Mouse (Mus musculus) thymus, postnatal 36 days (tissue): Measurements from ENCODE around the gene Tcaf3.
A peak's percentile ranks its signal among the peaks of the same experiment; 100 is the strongest.

Experiments used
- DNase-seq, 2 experiments: peaks; one replicate each; pipeline ENCODE4 v3.0.0; 2022; ENCODE audit warnings: mixed read lengths in 2 of 2

Tcaf3 gene

GRCm38 (mm10) chr6:42597592-42597991 lies at the start of gene Tcaf3:
Gene Tcaf3, minus strand, starts transcription at chr6:42597692.
- DNase-seq: no peak

GRCm38 (mm10) chr6:42644912-42645549 lies 47.5 kb upstream of the Tcaf3 start, which contains the start of gene Tcaf2:
Gene Tcaf2, minus strand, starts transcription at chr6:42645254.
- peak; percentile 15 to 39 for DNase-seq

GRCm38 (mm10) chr6:42634393-42634792 lies 36.9 kb upstream of the Tcaf3 start:
- no peak for DNase-seq

- no peak for DNase-seq
These were observed 33.9 kb upstream of the Tcaf3 start for GRCm38 (mm10) chr6:42631395-42631794.

GRCm38 (mm10) chr6:42616904-42617303 lies 19.4 kb upstream of the Tcaf3 start:
- no peak for DNase-seq

GRCm38 (mm10) chr6:42612218-42612617 lies 14.7 kb upstream of the Tcaf3 start:
- no peak for DNase-seq

GRCm38 (mm10) chr6:42610954-42611522 lies 13.5 kb upstream of the Tcaf3 start:
- DNase-seq: no peak

- DNase-seq: no peak
These were observed 4.2 kb downstream of the Tcaf3 start for GRCm38 (mm10) chr6:42593138-42593882.

GRCm38 (mm10) chr6:42586569-42586968 lies 10.9 kb downstream of the Tcaf3 start:
- DNase-seq: no peak

GRCm38 (mm10) chr6:42583488-42583872 lies 14.0 kb downstream of the Tcaf3 start:
- DNase-seq: peak; percentile 49 to 52

GRCm38 (mm10) chr6:42582741-42583487 lies 14.6 kb downstream of the Tcaf3 start:
- no peak for DNase-seq

GRCm38 (mm10) chr6:42578678-42579077 lies 18.8 kb downstream of the Tcaf3 start:
- DNase-seq: no peak

GRCm38 (mm10) chr6:42577433-42577832 lies 20.1 kb downstream of the Tcaf3 start:
- DNase-seq: no peak

- no peak for DNase-seq
These were observed 29.3 kb downstream of the Tcaf3 start for GRCm38 (mm10) chr6:42568205-42568604.

- DNase-seq: no peak
These were observed 31.4 kb downstream of the Tcaf3 start for GRCm38 (mm10) chr6:42566076-42566598.

GRCm38 (mm10) chr6:42562280-42562679 lies 35.2 kb downstream of the Tcaf3 start:
- no peak for DNase-seq

- DNase-seq: no peak
These were observed 36.6 kb downstream of the Tcaf3 start for GRCm38 (mm10) chr6:42560885-42561284.

GRCm38 (mm10) chr6:42558641-42559040 lies 38.9 kb downstream of the Tcaf3 start:
- no peak for DNase-seq

- no peak for DNase-seq
These were observed 50.0 kb downstream of the Tcaf3 start, which contains the start of gene Olfr455 for GRCm38 (mm10) chr6:42547461-42547860. Gene Olfr455, minus strand, starts transcription at chr6:42547587.

GRCm38 (mm10) chr6:42546180-42546579 lies 51.3 kb downstream of the Tcaf3 start:
- DNase-seq: no peak

GRCm38 (mm10) chr6:42545451-42545885 lies 52.0 kb downstream of the Tcaf3 start:
- no peak for DNase-seq

- DNase-seq: no peak
These were observed 52.6 kb downstream of the Tcaf3 start for GRCm38 (mm10) chr6:42544846-42545245.
